Mouse (Mus musculus) fat pad, adult 2 months (tissue): ENCODE results near the gene Azin2.

Experiments
- DNase-seq: peaks from one replicate; pipeline ENCODE4 v3.0.0-alpha.2; 2011; ENCODE audit warnings: low read depth, low spot score; ENCODE audit errors: extremely low read depth

The Azin2 gene

DNA sequence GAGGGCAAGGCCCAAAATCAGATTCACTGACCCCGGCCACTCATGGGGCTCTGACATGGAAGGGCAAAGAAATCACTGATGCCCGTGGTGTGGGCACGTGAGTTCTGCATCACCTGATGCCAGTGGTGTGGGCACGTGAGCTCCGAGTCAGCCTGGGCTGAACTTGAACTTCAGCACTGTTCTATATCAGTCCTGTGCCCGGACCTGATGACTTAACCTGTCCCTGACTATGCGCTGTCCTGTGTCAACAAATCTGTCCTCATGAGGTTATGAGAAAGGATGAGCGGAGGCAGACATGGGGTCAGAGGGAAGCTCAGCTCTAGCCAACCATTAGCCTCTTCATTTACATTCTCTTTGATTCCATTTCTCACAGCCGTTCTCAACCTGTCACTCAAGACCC, 15.5 kb downstream of the Azin2 start:
- no peak for DNase-seq

DNA sequence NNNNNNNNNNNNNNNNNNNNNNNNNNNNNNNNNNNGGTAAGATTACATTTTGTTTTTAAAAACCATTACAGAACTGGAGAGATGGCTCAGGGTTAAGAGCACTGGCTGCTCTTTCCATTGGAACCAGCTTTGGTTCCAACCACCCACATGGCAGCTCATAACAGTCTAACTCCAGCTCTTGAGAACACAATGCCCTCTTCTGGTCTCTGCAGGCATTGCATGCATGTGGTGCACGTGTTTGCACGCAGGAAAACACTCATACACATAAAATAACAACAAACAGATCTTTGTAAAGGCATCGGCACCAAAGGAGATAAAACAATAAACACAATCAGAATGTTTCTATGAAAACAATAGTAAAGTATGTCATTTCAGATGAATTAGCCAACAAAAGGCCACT, 19.9 kb downstream of the Azin2 start:
- no peak for DNase-seq

DNA sequence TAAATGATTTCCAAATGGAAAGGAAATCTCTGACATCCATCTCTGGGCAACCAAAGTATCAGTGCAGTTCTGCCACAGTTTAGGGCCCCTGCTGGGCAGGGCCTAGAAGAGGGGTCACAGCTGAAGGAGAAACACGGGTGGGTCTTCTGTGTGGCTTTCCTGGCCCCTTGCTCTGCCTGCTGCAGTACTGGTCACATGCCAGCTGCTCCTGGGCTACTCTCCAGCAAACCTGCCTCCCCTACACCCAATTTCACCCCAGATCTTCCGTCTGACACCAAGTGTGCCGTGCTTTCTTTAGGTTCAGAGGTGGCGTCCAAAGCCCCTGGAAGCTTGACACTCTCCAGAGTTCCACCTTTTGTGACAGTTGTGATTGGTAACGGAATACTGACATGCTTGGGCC, 26.6 kb downstream of the Azin2 start:
- no peak for DNase-seq

DNA sequence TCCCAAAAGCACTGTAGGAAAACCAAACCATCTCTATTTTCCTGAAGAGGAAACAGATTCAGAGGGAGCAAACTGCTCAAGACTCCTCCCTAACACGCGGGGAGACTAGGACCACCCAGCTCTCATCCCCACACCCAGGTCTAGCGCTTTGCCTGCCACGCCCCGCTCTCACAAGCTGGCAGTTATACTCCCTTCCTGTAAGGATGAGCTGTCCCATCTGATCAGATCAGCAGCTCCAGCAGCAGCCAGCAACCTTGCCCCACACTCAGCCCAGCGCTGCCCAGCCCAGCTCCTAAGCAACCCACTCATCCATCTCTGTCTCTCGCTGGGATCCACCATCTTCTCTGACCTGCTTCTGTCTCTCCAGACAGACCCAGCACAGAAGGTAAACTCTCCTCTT, 29.5 kb downstream of the Azin2 start:
- no peak for DNase-seq

DNA sequence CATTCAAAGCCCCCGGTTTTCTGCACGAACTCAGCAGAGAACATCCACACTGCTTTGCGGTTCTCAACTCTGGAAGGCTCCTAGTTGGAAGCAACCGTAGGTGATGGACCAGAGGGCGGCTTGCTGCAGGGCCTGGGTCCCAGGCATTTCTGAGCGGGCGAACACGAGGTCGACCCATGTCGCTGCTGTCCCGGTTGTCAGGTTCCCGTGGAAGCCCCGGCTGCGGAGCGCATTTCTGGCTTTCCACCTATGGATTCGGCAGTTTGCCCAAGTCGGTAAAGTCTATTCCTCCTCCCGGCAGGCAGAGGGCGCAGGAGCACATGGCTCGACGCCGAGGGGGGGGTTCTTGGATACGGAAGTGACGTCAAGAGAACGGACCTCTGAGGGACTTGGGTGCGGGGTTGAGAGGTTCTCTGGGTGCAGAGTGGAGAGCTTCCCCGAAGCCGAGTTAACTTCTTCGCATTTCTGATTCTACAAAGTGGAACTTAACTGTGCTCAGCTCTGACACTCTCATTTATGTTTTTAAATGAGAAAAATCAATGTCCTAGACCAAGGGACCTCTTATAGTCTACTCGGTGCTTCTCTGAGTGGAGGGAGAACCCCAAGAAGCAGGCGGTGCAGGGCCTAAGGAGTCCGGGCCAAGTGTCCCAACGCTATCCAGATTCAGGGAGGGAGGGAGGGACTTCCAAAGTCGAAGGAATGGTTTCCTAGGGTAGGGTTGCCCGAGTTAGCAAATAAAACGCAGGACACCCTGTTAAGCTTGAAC, 37.2 kb downstream of the Azin2 start:
- DNase-seq: no peak

DNA sequence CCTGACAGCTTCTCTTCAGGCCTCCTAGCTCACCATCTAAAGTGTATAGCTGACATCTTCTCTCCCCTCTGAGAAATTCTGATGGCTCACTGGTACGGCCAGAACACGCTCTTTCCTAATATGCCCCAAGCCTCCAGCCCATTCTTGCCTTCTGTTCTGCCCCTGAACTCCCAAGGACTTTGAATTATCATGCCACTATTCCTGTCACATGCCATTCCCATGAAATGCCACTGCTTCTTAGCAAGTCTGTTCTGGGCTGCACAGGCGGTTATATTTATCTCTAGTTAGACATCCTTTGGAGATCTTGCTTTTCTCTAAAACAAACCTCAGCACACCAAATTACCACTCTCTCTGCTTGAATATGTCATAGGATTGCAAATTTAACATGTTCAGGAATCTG, 38.6 kb downstream of the Azin2 start:
- no peak for DNase-seq

DNA sequence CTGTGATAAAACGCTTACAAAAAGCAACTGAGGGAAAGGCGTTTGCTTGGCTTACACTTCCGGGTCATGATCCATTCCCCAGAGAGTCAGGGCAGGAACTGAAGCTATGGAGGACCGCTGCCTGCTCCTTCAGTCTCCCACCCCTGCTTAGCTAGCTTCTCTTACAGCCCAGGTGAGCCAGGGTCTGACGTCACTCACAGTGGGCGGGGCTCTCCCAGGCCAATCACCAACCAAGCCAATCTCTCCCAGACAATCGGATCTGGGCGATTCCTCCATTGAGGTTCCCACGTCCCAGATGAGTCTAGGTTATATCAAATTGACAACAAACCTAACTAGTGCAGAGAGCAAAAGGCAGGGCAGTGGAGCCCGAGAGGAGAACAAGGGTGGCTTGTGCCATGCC, 43.1 kb downstream of the Azin2 start:
- no peak for DNase-seq

DNA sequence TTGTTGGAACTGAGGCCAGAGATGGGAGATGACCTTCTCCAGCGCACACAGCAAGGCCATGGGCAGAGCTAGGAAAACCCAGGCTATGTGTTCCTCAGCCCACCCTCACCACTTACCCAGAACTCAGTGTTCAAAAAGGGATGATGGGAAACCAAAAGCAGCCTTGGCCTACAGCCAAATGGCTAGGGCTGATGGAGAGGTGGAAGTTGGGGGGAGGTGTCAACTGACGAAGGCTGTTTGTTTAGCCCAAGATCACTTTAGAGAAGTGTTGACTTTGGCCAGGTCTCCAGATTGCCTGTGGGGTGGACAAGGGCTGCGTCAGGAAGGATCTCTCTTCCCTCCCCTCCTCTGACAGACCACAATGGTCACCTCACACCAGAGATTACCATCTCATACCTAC, 44.1 kb downstream of the Azin2 start:
- DNase-seq: no peak

DNA sequence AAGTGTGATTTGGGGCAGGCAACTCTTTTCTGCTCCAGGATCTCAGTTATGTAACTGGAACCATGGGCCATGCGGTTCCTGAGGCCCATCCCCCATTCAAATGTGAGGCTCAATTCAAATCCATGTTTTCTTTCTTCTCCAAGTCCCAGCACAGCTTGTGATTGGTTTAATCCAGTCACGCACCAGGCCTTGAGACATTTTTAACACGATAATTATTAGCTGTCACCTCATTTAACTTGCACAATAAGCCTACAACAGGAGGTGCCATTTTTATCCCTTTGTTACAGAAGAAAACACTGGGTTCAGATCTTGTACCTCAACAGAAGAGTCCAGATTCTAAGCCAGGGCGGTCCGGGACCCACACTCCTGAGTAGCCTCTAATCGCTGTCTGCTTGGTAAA, 44.5 kb downstream of the Azin2 start:
- no peak for DNase-seq

DNA sequence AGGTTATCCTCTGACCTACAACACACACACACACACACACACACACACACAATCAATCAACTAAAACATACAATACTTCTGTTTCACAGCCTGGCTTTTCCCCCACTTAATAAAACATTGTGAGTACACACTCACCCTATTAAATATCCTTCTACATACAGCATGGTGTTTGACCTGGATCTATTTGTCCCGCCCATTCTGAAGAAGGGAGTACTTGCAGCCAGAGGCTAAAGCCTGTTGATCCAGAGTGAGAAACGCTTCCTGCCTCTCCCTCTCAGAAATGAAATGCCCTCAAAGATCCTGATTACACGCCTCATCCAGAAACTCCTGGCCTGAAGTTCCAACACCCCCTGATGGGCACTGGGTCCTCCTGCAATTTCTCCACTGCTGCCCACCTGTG, 45.1 kb downstream of the Azin2 start:
- no peak for DNase-seq

DNA sequence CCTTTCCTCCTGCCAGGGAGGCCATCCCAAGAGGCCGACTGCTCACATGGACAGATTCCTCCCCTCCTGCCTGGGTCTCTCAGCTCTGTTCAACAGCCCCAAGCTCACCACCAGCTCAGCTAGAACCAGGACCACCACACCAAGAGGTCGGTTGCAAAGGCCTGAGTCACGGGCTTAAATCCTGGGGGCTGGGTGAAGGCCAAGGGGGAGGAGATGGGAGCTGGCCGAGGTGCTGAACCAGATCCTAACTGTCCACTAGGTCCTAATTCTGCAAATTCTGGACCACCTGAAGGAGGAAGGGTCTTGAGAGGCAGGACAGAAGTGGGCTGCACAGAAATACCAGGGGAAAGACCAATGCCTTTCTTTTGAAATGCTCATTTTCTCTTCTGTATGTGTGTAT, 48.4 kb downstream of the Azin2 start:
- no peak for DNase-seq

DNA sequence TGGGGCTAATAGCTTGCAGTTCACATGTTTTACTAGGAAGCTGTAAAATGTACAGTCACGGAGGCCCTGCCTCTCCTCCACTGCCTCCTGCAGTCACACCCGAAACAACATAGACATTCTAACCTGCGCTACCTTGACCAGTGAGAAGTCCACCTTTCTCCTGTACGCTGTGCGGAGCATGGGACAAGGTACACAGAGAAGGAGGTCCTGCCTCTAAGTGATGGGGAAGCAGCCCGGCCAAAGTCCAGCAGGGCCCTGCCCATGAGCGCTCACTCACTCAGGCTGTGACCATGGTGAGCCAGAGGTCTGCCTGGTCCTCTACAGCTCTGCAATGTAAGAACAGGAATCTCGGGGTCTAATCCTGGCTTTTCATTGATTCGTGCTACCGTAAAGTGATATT, 50.2 kb downstream of the Azin2 start:
- DNase-seq: no peak

DNA sequence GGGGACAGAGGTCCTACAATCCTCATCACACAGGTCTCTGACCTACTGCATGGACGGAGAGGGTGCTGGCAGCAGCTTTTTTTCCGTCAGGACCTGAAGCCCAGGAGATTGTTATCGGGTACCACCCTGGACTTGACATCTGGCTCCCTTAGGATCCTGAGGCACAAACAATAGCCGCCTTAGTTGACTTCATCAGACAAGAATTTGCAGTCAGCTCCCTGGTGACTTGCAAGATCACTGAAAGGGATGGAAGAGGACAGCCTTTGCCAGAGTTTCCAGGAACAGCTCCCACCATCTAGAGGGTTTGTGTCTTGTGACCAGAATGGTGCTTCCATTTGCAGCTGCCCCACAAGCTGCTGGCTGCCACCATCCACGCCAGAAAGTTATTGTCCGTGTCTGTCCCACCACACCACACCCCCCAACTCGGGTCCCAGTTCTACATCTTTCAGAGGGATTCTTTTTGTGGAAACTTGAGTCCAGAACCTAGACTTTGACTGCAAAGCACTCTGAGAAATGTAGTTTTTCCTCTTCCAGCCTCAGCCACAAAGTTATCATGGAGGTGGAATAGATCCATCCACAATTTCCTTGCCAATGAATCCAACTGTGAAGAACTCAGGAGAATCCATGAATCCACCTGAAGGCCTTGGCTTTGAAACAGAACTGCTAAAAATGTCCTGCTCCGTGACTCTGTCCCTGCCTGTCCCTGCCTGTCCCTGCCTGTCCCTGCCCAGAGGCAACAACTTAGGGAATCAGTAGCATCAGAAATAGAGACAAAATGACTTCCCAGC, 51.8 kb downstream of the Azin2 start:
- DNase-seq: no peak

DNA sequence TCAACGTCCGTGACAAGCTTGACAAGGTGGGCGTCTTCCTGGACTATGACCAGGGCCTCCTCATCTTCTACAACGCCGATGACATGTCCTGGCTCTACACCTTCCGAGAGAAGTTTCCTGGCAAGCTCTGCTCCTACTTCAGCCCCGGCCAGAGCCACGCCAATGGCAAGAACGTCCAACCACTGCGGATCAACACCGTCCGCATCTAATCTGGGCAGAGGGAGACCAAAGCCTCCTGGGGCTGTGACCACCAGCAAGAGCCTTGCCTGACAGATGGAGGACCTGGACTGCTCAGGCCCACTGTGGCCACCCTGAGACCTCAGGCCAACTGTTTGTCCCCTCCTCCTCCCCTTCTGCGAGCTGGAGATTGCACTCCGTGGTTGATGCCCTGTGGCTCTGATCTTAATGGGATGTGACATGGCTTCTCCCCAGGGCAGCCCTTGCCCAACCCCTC, 52.8 kb downstream of the Azin2 start:
- no peak for DNase-seq

DNA sequence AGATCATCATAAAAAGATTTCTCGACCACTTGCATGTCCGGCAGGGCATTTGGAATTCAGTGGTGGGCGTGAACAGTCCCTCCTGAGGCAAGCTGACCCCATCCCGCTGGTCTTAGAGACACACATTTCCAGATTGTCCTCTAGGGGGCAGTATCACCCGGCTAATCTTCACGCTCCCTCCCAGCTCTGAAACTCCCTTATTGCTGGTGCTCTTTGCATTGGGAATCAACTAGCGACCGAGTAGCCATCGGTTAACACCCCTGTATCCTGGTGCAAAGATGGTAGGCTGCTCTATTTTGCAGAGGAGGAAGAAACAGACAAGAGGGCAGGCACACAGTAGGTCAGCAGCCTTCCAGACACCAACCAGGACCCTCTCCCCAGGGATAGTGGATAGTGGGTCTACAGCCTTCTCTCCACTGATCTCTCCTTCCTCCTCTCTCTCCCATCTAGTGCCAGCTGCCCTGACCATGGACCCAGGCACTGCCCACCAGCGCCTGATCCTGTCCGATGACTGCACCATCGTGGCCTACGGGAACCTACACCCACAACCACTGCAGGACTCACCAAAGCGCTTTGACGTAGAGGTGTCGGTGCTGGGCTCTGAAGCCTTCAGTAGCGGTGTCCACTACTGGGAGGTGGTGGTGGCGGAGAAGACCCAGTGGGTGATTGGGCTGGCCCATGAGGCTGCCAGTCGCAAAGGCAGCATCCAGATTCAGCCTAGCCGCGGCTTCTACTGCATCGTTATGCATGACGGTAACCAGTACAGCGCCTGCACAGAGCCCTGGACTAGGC, 53.5 kb downstream of the Azin2 start:
- no peak for DNase-seq

DNA sequence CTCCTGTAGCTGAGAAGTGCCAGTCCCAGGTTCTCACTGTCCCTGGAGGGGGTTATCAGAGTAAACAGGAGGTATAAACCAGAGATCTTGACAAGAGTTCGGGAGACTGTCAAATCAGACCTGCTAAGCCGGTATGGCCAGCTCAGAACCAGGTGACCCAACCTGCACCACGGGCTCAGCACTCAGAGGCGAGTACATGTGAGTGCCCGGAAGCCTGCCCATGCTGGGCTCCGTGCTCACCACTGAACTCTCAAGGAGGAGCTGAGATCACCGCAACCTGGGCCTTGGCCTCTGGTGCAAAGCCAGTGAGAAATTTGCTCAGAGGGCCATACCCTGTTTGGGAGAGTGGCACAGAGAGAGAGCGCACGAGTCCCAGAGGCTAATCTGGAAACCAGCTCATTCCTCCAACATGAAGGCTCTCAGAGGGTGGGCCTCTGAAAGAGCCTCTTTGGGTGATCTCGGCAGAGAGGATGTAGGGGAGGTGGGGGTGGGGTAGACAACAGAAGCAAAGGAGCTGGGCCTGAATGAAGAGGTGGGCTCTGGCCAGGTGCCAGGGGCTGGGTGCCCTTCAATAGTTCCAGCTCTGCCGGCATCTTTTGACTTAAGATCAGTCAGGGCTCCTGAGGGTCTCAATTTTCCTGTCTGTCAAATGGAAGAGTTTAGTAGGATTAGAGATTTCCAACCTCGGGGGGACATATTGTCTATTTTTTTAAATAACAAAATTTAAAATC, 54.8 kb downstream of the Azin2 start:
- peak; percentile 31 for DNase-seq

DNA sequence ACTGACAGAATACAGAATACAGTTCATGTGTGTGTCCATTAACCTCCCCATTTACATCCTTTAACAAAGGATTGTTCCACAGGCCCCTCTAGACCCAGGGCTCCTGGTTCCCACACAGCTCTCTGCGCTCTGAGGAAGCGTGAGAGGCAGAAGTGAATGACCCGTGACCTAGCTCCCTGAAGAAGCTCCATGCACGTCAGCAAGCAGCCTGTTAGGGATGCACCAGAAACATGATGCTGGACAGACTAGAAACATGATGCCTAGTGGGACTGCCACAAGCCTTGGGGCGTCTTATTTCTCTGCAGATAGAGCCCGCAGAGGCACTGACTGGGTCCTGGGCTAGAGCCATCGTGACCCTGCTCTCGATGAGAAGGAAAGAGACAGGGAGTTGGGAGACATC, 55.5 kb downstream of the Azin2 start:
- DNase-seq: no peak

DNA sequence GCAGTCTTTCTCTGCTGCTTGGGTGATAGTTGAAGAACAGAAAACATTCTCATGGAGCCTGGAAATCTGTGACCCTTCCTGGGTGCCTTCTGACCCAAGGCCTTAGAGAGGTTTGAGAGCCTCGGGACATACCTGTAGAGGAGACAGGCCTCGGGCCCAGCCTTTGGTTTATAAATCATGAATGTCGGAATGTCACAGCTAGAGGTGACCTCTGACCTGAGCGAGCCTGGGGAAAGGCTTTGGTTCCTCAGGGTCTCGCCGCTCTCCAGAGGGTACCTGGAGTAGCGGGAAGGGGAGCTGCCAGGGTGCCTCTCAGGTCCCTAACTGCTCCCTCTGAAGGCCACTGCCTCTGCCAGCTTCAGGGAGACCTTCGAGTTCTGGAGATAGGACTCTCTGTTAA, 57.0 kb downstream of the Azin2 start:
- DNase-seq: no peak

DNA sequence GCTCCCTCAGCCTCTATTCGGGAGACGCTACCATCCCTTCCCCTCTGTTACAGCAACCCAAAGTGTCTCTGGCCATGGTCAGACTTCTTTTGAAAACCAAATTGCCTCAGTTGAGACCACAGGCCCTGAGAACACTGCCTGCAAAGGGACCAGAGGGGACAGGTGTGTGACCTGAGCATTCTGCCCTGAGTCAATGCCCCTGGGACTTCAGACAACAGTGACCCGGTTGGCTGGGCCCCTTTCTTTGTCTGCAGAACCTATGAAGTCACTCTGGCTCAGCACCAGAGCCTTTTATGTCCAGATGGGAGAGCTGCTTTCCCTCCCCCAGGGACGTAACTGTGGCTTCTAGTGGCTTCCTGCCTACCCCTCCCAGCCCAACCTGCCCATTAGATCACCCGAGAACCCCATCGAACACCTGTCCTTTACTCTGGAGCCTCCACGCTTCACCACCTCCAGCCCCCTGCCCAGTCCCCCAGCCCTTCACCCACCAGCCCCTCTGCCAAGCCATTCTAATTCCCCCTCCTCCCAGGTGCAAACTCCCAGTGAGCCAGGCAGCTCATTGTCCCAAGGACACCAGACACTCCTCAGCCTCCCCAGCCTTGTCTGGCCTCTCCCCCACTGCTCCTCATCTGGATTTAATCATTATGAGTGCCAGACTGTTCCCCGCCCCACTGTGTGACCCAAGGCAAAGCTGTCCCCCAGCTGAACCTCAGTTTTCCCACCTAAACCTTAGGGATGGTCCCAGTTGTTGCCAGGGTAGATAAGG, 58.0 kb downstream of the Azin2 start:
- no peak for DNase-seq

DNA sequence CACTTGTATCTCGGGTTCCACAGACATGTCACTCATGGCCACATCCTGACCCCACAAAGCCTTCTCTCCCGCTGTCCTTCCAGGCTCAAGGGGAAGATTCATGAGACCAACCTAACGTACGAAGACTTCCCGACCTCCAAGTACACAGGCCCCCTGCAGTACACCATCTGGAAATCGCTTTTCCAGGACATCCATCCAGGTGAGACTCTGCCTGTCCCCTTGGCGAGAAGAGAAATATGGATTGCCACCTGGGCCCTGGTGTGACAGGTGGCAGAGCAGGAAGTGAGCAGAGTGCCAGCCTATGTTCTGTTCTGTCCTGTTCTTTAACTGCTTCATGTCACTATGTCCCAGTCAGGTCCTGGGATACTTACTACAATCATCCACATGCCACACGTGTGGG, 59.9 kb downstream of the Azin2 start:
- DNase-seq: no peak
